Mouse (Mus musculus) hindbrain, embryonic 15.5 days (tissue): Measurements from ENCODE around the gene Snap23. TPM values are rescaled to one million over a fixed set of nuclear protein-coding genes. Genes with fewer than 3 reads are reported as not detected.
"Not testable (repeated sequence)": the region's sequence is repeated elsewhere in the genome, so short reads cannot be mapped to it uniquely, and the experiment has no call there.

ENCODE experiments used
- ATAC-seq: fragments of 200-750 bp; cut with Nextera tagmentation; 2 replicates; pipeline ENCODE4 v1.8.0; 2017; ENCODE audit warnings: low read depth, moderate number of reproducible peaks, moderate TSS enrichment; ENCODE audit not compliant: low FRiP score
- H3K27ac ChIP-seq: fragments of 300-500 bp; sonication (generic); replicated peaks from 2 replicates; pipeline ENCODE4 v1.5.1; 2015; ENCODE audit warnings: mild to moderate bottlenecking, inconsistent platforms
- H3K27me3 ChIP-seq: fragments of 300-500 bp; sonication (generic); 2 replicates; pipeline ENCODE4 v1.6.1; 2015; ENCODE audit warnings: control low read depth, inconsistent platforms
- H3K36me3 ChIP-seq: fragments of 300-500 bp; sonication (generic); 2 replicates; pipeline ENCODE4 v1.6.1; 2015; ENCODE audit warnings: control low read depth, inconsistent platforms
- H3K4me1 ChIP-seq: fragments of 300-500 bp; sonication (generic); replicated peaks from 2 replicates; pipeline ENCODE4 v1.6.1; 2015; ENCODE audit warnings: control low read depth, inconsistent platforms
- H3K4me2 ChIP-seq: fragments of 300-500 bp; sonication (generic); 2 replicates; pipeline ENCODE4 v1.6.1; 2015; ENCODE audit warnings: moderate library complexity, mild to moderate bottlenecking, inconsistent platforms
- H3K4me3 ChIP-seq: fragments of 300-500 bp; sonication (generic); 2 replicates; pipeline ENCODE4 v1.5.1; 2015; ENCODE audit warnings: mild to moderate bottlenecking, inconsistent platforms
- H3K9ac ChIP-seq: fragments of 300-500 bp; sonication (generic); 2 replicates; pipeline ENCODE4 v1.6.1; 2015; ENCODE audit warnings: inconsistent platforms
- H3K9me3 ChIP-seq: fragments of 300-500 bp; sonication (generic); 2 replicates; pipeline ENCODE4 v1.6.1; 2016; ENCODE audit warnings: control low read depth, inconsistent platforms
- WGBS: fragments of 180-500 bp; shearing (Covaris S2); methylation state at CpG from one replicate; pipeline ENCODE4 v1.1.7; 2015; 5-methylcytosine and 5-hydroxymethylcytosine counted together
- polyA plus RNA-seq: library from polyadenylated mRNA; unstranded; fragments of >200 nt; fragmentation: Nextera tagmentation; extraction: Ambion mirVana; gene quantifications from 2 replicates; pipeline ENCODE4 v1.2.1, GENCODE M21; 2015

Snap23 gene
- polyA plus RNA-seq, 1 experiment from 2014 or later = 17.7 TPM

DNA sequence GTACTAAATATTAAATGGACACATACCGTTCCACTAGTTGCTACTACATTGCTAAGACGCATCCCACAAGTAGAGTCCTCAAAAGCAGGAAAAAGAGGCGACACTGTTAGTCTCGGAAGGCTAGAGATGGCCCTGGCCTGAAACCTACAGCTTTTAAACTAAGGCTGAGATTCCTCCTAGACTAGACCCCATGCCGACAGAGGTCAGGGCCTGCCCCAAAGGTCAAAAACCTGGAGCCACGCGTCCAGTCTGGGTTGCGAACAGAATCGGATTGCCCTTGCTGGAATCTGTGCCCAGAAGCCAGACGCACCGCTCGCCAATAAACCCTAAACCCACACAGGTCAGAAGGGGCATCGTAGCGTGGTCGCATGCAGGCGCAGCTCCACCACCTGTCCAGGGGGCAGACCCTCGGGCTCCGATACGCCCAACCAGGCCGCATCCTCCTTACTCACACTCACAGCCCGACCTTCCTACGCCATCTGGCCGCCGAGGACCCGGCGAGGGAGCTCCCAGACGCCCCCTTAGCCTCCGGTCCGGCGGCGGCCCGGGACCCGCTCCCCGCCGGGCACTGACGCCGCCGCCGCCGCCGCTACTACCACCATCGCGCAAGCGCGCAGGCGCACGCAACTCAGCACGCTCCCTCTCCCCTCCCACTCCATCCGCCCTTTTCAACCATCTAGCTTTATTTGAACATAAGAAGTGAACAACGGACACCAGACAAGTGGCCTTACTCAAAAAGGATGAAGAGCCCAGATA, 4.1 kb upstream of the Snap23 start, which contains the start of gene Zfp106:
Gene Zfp106 (minus strand): TSS at position 609 of the 756 bp plus-strand sequence.
- Histone ChIP-seq H3K36me3 (no peaks in the 10 kb centered on the region), H3K9me3 (no peaks in the 10 kb centered on the region), H3K27me3 (no peaks in the 10 kb centered on the region), H3K27ac (peak within 1 kb of the TSS; percentile 74), H3K4me2 (peak within 1 kb of the TSS; percentile 69), H3K9ac (peak within 1 kb of the TSS; percentile 87), H3K4me1 (peaks cover 24% of the 10 kb centered on the region), H3K4me3 (peak within 1 kb of the TSS; percentile 68)
- WGBS = under 1% methylated on average over 50 of the region's 50 CpGs
- ATAC-seq = peak; percentile 91

DNA sequence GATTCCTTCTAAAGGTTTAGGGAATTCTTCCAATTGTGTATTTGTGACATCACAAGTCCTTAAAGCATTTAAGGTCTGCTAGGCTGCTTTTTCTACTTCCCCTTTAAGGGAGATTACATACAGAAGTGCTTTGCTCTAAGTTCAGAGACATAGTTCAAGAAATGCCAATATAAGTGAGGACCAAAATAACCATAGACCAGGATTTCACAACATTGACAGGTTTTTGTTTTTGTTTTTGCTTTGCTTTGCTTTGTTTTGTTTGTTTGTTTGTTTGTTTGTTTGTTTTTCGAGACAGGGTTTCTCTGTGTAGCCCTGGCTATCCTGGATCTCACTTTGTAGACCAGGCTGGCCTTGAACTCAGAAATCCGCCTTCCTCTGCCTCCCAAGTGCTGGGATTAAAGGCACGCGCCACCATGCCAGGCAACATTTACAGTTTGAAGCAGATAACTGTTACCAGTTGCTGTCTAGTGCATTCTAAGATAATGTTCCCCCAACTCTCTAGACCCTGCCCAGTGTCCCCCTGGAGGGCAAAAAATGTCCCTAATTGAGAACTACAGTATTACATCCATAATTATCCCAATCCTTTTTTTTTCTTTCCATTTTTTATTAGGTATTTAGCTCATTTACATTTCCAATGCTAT, 2.8 kb upstream of the Snap23 start:
- not testable (repeated sequence) for H3K9ac ChIP-seq, H3K9me3 ChIP-seq, H3K4me3 ChIP-seq, H3K36me3 ChIP-seq, H3K27me3 ChIP-seq, ATAC-seq, H3K4me2 ChIP-seq, H3K27ac ChIP-seq
- peaks cover 33% of the 10 kb centered on the region for H3K4me1 ChIP-seq
- WGBS = 90% methylated on average over 4 of the region's 4 CpGs

DNA sequence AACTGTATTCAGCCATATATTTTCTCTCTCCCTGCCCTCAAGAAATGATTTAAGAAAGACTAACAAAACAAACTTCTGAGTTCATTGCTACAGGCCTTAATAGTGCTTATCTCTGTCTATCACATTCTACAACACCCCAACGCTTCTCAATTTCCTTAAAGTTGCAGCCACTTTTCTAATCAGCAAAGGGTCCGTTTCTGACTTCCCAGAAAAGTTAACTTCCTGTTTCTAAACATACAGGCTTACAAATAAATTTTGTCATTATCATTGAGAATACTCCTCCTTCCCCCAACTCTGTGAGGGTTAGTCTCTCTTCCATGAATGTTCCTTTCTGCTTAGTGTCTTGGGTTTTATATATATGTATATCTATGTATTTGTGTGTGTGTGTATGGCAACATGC, 2.1 kb upstream of the Snap23 start:
- Histone ChIP-seq H3K9ac (no peak overlapping the region), H3K27me3 (no peaks in the 10 kb centered on the region), H3K4me2 (no peak overlapping the region), H3K9me3 (no peaks in the 10 kb centered on the region), H3K27ac (no peak overlapping the region), H3K4me1 (peaks cover 33% of the 10 kb centered on the region), H3K4me3 (no peak overlapping the region), H3K36me3 (no peaks in the 10 kb centered on the region)
- WGBS = 91% methylated on average over 2 of the region's 2 CpGs
- no peak for ATAC-seq

DNA sequence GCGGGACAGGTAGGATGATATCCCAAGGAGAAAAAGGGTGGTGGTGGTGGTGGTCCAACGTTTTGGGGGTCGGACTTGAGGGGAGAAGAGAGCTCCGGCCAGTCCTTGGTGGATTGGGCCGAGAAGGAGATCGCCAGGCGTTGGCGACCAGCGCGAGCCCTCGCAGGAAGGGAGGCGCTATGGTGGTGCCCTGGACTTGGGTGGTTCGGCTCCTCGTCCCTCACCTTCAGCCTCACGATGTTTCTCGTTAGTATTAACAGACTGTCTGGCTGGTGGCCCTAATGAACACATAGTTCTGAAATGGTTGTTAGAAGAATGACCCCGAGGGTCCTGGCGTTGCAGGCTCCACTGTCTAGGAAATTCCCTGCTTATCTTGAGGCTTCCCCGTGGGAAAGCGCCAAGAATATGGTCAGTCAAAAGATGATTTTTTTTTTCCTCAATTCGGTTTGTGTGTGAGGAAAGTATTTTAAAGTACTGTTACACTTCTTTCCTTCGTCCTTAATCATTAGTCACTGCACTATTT, 388 bp downstream of the Snap23 start:
- WGBS = under 1% methylated on average over 22 of the region's 22 CpGs

DNA sequence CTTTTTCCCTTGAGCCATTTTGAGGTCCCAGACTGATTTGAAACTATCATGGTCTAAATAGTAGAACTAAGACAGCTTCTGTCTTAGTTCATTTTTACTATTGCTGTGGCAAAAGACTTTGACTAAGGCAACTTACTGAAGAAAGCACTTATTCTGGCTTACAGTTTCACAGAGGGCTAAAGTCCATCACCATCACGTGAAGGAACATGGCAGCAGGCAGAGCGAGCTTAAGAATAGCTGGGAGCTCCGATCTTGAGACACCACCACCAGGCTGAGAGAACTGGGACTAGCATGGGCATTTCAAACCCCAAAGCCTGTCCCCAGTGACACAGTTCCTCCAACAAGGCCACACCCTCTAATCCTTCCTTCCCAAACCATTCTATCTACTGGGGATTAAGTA, 3.6 kb downstream of the Snap23 start:
- no peaks in the 10 kb centered on the region for H3K9me3 ChIP-seq
- H3K4me1 ChIP-seq = peaks cover 18% of the 10 kb centered on the region

More for the DNA sequence above, 388 bp downstream of the Snap23 start:
- Histone ChIP-seq H3K27me3 (no peaks in the 10 kb centered on the region), H3K4me2 (peak overlapping the region; percentile 63), H3K9me3 (no peaks in the 10 kb centered on the region), H3K4me1 (peaks cover 20% of the 10 kb centered on the region), H3K27ac (peak overlapping the region; percentile 79), H3K4me3 (peak overlapping the region; percentile 83), H3K36me3 (no peaks in the 10 kb centered on the region), H3K9ac (peak overlapping the region; percentile 79)
- peak; percentile 85 for ATAC-seq

DNA sequence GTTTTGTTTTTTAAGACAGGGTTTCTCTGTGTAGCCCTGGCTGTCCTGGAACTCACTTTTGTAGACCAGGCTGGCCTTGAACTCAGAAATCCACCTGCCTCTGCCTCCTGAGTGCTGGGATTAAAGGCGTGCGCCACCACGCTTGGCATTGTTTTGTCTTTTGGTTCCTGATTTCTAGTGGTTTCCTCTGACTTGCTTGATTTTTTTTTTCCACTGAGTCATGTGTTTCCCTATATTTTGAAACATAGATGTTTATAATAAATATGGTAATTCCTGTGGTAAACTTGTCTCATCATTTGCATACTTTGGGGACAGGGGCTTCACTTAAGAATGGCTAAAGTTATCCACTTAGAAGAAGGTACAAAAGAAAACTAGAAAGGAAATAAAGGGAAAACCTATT, 4.7 kb downstream of the Snap23 start:
- ATAC-seq, H3K27me3 ChIP-seq, H3K9me3 ChIP-seq, H3K4me2 ChIP-seq, H3K27ac ChIP-seq, H3K4me3 ChIP-seq, H3K36me3 ChIP-seq, H3K9ac ChIP-seq: not testable (repeated sequence)
- 96% methylated on average over 3 of the region's 3 CpGs for WGBS
- peaks cover 14% of the 10 kb centered on the region for H3K4me1 ChIP-seq

More for the DNA sequence above, 3.6 kb downstream of the Snap23 start:
- no peak for ATAC-seq
- H3K4me2 ChIP-seq = no peak overlapping the region
- peaks cover 2% of the 10 kb centered on the region; the same call in 1 of the 2 replicates for H3K36me3 ChIP-seq
- no peaks in the 10 kb centered on the region for H3K27me3 ChIP-seq
- no peak overlapping the region for H3K9ac ChIP-seq
- WGBS = 98% methylated on average over 3 of the region's 3 CpGs
- H3K27ac ChIP-seq = no peak overlapping the region
- no peak overlapping the region for H3K4me3 ChIP-seq

DNA sequence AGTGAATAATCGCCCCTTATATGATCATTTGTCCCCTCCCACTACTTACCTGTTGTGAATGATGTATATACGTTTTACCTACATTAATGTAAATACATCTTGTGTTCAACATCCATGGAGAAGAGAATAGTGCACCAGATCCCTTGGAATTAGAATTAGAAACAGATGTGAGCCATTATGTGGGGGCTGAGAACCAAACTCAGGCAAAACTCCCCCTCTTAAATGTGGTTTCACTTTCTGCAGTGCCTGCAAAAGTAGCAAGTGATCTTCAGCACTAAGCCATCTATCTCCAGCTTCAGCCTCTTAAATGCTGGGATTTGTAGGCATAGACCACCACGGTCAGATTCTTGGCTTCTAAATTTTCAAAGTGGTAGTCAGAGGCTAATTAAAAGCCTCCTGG, 7.7 kb downstream of the Snap23 start:
- Histone ChIP-seq H3K36me3 (peaks cover 2% of the 10 kb centered on the region; the same call in 1 of the 2 replicates), H3K9me3 (no peaks in the 10 kb centered on the region), H3K4me1 (no peaks in the 10 kb centered on the region), H3K27me3 (no peaks in the 10 kb centered on the region), H3K4me2 (no peak overlapping the region), H3K9ac (no peak overlapping the region), H3K4me3 (no peak overlapping the region), H3K27ac (no peak overlapping the region)
- no peak for ATAC-seq
- 93% methylated on average over 3 of the region's 3 CpGs for WGBS

DNA sequence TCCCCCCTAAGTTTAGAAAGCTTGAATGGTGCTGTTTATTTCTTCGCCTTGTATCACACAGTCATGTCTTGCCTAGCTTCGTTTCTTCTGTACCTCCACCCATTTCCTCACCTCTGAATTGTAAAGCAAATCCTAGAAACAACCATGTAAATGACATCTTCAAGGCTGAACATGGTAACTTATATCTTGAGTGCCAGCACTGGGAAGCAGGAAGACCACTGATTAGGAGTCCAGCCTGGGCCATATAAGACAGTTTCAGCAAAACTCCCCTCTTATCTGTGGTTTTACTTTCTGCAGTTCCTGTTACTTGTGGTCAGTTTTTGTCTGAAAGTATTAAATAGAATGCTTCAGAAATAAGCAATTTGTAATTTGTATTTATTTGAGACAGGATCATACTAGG, 8.5 kb downstream of the Snap23 start:
- H3K4me3 ChIP-seq = no peak overlapping the region
- no peak overlapping the region for H3K9ac ChIP-seq
- no peak overlapping the region for H3K27ac ChIP-seq
- H3K4me2 ChIP-seq = no peak overlapping the region
- no peaks in the 10 kb centered on the region for H3K4me1 ChIP-seq
- H3K36me3 ChIP-seq = peaks cover 2% of the 10 kb centered on the region; the same call in 1 of the 2 replicates
- H3K27me3 ChIP-seq = no peaks in the 10 kb centered on the region
- WGBS = 93% methylated on average over 2 of the region's 2 CpGs
- H3K9me3 ChIP-seq = no peaks in the 10 kb centered on the region
- no peak for ATAC-seq

DNA sequence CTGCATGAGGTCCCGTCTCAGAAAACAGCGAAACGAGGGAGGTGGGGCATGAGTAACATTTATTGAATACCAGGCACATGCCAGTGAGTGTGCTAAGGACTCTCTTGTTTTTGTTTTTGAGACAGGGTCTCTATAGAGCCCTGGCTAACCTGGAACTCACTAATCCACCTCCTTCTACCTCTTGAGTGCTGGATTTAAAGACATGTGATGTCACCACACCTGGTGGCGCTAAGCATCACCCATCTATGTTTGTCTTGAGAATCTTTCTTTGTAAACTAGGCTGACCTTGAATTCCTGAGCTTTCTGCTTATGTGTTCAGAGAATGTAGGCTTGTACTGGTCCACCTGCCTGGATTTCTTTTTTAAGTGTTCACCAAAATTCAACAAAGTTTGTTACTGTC, 10.3 kb downstream of the Snap23 start:
- 89% methylated on average over 4 of the region's 4 CpGs for WGBS

DNA sequence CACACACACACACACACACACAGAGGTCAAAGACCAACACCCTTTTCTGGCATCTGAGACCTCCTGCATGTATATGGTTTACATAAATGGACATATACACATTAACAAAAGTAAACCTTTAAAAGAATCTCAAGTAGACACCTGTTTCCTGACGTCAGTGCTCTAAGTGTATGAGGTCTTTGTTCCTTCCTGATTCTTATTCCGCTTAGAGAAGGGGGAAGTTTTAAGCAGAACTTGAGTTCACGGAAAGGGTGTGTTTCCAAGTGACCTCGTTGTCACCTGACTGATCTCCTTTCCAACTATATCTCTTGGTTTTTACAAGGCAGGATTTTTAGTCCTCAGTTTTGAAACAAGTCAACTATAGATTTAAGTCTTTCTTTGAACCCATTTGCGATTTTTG, 10.8 kb downstream of the Snap23 start:
- Histone ChIP-seq H3K27me3 (no peaks in the 10 kb centered on the region), H3K36me3 (peaks cover 2% of the 10 kb centered on the region; the same call in 1 of the 2 replicates), H3K4me1 (no peaks in the 10 kb centered on the region), H3K27ac (no peak overlapping the region), H3K4me2 (no peak overlapping the region), H3K9ac (no peak overlapping the region), H3K4me3 (no peak overlapping the region), H3K9me3 (no peaks in the 10 kb centered on the region)
- 88% methylated on average over 5 of the region's 5 CpGs for WGBS
- no peak for ATAC-seq

More for the DNA sequence above, 10.3 kb downstream of the Snap23 start:
- Histone ChIP-seq H3K9ac (no peak overlapping the region), H3K27ac (no peak overlapping the region), H3K4me1 (no peaks in the 10 kb centered on the region), H3K4me2 (no peak overlapping the region), H3K27me3 (no peaks in the 10 kb centered on the region), H3K9me3 (no peaks in the 10 kb centered on the region), H3K36me3 (peaks cover 2% of the 10 kb centered on the region; the same call in 1 of the 2 replicates), H3K4me3 (no peak overlapping the region)
- no peak for ATAC-seq

DNA sequence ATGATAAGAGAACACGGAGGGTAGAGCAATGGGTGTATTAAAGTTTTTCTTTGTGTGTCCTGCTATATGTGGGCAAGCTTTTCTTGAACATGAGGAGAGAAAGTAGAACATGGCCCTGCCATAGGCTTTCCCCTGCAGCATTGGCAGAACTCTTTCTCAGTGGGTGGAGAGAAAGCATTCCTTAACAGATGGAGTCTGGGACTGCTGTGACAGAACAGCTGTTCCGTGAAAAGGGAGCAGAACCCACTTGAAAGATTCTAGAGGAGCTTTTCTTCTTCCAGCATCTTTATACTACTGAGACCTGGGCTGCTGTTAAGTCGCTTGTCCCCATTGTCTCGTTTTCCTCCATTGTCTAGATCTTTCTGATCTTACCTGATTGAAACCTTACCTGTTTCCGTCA, 22.3 kb downstream of the Snap23 start:
- Histone ChIP-seq H3K9me3 (no peaks in the 10 kb centered on the region), H3K4me2 (no peak overlapping the region), H3K9ac (no peak overlapping the region), H3K36me3 (peaks cover 31% of the 10 kb centered on the region), H3K27me3 (no peaks in the 10 kb centered on the region), H3K4me3 (no peak overlapping the region), H3K4me1 (no peaks in the 10 kb centered on the region), H3K27ac (no peak overlapping the region)
- 85% methylated on average over 5 of the region's 5 CpGs for WGBS
- ATAC-seq = no peak

DNA sequence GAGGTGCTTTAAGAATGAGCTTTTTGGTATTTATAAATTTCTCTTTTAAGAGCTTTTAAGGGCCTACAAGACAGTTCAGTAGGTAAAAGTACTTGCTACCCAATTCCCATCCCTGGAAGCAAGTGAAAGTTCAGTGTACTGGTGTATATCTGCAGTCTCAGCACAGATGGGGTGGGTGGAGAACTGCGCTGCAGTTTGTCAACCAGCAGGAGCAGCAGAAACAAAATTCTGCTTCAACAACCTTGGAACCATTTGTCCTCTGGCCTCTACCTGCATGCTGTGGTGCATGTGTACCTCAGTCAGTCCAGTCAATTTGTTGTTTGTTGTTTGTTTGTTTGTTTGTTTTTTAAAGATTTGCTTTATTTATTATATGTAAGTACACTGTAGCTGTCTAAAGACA, 24.8 kb downstream of the Snap23 start:
- no peaks in the 10 kb centered on the region for H3K4me1 ChIP-seq
- H3K4me2 ChIP-seq = no peak overlapping the region
- WGBS = 90% methylated on average over 1 of the region's 1 CpGs
- H3K27me3 ChIP-seq = no peaks in the 10 kb centered on the region
- H3K36me3 ChIP-seq = peaks cover 28% of the 10 kb centered on the region
- no peak for ATAC-seq
- H3K27ac ChIP-seq = no peak overlapping the region
- no peak overlapping the region for H3K9ac ChIP-seq
- H3K9me3 ChIP-seq = no peaks in the 10 kb centered on the region
- no peak overlapping the region for H3K4me3 ChIP-seq
